Mouse (Mus musculus) adrenal gland, adult 18-20 months (tissue): ENCODE results near the gene Fdxr. TPM values are rescaled to one million over a fixed set of nuclear protein-coding genes. Genes with fewer than 3 reads are reported as not detected.

Source experiments
- DNase-seq, 2 experiments: peaks; one replicate each; pipeline ENCODE4 v3.0.0; 2021 to 2022; ENCODE audit warnings: low spot score in 2 of 2
- total RNA-seq, 2 experiments: library from RNA; stranded (reverse); gene quantifications; 1 replicate in 1 of 2; 2 replicates in 1 of 2; pipeline ENCODE4 v1.2.3; 2021

Fdxr gene
- total RNA-seq, 2 experiments from 2014 or later = 1,063 to 1,343 TPM

DNA sequence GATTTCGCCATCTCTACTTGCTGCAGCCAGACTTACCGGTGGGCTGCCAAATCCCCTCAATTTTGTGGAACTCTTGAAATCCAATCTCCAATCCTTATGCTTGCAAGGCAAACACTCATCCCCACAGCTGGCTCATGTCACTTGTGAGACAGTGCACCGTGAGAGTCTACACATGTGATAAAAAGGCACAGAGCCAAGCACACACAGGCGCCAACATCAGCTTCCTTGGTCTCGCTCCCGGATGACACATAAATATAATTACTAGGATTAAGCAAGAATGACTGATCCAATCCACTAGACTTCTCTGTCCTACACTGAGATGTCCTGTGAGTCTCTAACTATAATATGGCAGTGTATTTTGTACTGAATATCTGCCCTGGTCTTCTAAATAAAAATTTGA, 14.1 kb upstream of the Fdxr start:
- no peak for DNase-seq

DNA sequence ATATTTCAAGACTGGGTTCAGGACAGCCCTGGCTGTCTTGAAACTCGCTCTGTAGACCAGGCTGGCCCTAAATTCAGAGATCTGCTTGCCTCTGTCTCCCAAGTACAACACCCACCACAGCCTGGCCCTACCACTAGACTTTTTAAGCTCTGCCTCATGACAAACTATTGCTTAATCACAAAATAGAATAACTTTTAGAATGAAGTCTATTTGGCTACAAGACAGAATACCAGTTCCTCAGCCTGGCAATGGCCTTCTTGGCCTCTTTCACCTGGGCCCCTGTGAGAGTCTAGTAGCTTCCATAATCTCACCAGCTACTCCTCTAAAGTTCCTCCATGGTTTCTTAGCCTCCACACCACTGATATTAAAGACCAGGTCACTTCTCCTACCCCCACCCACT, 13.5 kb upstream of the Fdxr start:
- peak in 1 of 2 experiments; percentile 2 for DNase-seq

- DNase-seq = no peak
Measured at GRCm38 (mm10) chr11:115289885-115290284, 13.0 kb upstream of the Fdxr start.

GRCm38 (mm10) chr11:115288305-115288704, 11.5 kb upstream of the Fdxr start:
- no peak for DNase-seq

- DNase-seq = peak in 1 of 2 experiments; percentile 1
Measured at GRCm38 (mm10) chr11:115287386-115287785, 10.5 kb upstream of the Fdxr start.

- no peak for DNase-seq
Measured at GRCm38 (mm10) chr11:115286201-115286993, 9.5 kb upstream of the Fdxr start.

- no peak for DNase-seq
Measured at GRCm38 (mm10) chr11:115285282-115285681, 8.4 kb upstream of the Fdxr start.

DNA sequence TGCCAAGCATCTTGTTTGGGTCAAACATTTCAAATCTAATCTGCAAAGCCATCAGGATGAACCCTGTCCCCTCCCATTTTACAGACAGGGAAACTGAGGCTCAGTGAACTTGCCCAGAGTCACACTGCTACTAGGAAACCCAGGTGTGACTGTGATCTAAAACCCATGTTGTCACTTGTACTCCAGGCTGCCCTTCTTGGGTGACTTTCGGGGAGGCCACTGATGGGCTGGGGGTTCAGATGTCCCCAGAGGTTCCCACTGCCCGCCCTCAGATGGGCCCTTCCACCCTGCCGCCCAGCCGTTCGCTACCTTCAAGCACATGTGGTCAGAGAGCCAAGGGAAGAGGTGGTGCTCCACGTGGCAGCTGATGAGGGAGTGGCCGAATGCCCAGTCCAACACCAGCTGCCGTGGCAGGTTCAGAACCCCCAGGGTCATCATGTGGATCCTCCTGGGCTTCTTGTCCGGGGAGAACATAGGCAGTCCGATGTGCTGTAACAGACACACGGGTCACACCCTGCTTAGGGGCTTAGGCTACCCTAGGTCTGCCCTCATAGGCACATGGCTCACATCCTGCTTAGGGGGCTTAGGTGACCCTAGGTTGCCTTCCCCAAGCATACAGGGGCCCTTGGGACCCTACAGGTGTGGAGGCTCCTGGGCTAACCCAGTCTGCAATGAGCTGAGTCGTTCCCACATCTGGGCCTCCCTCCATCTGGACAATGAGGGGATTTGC, 7.2 kb upstream of the Fdxr start:
- DNase-seq = no peak

- DNase-seq = no peak
Measured at GRCm38 (mm10) chr11:115283486-115283765, 6.6 kb upstream of the Fdxr start.

GRCm38 (mm10) chr11:115282723-115283485, 6.1 kb upstream of the Fdxr start:
- DNase-seq = no peak

- DNase-seq = peak in 1 of 2 experiments; percentile 53
Measured at GRCm38 (mm10) chr11:115282295-115282694, 5.4 kb upstream of the Fdxr start.

- no peak for DNase-seq
Measured at GRCm38 (mm10) chr11:115279726-115280125, 2.9 kb upstream of the Fdxr start.

DNA sequence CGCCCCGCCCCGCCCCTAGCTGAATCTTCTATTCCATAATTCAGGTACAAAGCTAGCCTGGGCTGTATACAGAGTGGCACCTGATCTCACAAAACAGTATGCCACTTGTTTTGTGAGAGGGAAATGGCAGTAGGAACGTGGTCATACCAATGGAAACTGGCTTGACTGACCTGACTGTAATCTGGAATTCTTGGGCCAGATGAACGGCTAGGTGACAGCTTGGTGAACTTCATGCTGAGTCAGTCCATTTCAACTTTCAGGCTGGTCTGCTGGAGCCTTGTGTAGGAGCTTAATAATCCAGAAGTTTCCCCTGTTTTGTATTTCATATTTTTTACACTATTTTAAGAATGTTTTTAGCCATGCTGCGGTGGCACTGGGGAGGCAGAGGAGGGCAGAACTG, 1.3 kb upstream of the Fdxr start:
- DNase-seq = no peak

DNA sequence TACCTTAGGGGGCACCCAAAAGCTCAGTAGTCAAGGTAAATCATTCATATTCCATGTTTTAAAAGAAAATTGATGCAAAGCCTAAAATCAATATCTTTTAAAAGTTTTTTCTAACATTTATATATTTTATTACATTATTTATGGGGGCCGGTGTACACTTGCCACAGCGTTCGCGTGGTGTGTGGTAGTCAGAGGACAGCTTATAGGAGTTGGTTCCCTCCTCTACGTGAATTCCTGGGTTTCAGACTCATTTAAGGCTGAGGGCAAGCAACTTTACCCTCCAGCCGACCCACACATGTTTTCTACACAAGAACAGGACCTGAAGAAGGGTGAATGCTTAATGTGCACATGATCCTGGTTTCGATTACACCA, 740 bp upstream of the Fdxr start:
- no peak for DNase-seq

DNA sequence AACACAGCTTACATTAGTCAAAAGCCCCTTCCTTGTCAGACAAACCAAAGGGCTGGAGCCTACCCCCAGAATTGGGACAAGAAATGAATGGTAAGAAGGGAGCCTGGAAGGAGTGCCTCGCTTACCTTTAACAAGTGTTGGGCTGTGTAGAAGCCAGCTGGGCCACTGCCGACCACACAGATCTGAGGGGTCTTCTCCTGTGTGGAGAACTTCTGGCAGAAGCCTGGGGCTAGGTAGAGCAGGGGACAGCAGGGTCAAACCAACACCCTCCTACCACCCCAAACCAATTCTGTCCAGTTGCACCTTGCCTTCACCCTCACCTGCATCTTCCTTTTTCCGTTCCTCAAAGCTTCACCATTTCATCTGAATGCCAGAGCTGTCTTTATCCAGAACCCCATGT, 896 bp downstream of the Fdxr start:
- DNase-seq = no peak

DNA sequence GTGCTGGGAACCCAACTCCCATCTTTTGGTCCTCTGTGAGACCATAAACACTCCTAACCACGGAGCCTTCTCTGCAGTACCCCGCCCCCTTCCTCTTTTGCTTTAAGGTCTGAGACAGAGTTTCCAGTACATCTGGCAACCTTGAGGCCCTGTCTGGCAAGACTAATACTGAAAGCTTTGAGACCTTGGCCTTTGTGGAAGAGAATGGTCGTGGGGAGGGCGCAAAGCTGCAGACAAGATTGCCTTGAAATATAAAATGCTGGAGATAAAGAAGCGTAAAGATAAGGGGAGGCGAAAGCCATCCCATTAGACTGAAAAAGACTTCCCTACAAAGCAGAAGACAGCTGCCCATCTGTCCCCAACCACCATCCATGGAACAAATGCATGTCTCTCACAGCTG, 1.3 kb downstream of the Fdxr start:
- DNase-seq = no peak

- DNase-seq = no peak
Measured at GRCm38 (mm10) chr11:115274771-115275170, 2.1 kb downstream of the Fdxr start.

GRCm38 (mm10) chr11:115274178-115274577, 2.7 kb downstream of the Fdxr start:
- DNase-seq = no peak

DNA sequence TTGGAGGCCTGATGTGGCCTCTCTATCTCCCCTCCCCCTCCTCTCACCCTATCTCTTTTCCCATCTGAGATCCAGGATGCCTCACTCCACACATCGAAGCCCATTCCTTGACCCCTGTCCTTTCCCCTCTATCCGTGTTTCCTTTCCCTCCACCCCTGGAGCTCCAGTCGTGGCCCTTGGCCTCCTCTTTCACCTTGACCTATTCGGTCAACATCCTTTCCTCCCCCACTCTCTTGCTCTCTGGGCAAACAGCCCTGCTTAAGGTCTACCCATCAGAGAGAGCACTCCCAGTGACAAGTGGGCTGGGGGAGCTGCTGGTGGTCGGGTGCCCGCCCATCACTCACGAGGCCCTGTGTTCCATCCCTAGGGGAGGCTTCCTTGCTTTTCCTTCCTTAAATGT, 3.1 kb downstream of the Fdxr start:
- DNase-seq = no peak

DNA sequence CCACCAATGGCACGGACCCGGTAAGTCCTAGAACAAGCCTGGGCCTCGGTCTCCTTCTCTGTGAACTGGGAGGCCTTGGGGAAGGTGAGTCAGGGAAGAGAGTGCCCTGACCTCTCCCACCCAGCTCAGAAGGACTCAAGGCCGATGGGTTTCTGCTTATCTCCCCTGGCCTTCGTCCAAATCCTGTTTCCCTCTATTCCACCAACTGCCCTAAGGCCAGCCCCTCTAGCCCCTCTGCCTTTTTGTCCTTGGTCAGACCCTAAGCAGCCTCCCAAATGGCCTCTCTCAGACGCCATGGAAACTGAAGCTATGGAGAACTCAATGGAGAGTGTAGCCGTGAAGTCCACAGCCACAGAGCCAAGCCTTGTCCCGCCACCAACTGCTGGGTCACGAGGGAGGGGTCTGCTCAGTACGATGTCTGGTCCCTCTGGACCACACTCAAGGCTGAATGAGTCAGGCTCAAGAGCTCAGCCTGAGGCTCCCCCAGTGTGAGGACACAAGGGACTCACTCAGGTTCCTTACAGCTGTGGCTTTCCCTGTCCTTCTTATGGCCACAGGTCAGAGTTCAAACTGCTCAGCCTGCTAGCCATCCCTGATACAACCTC, 3.9 kb downstream of the Fdxr start:
- DNase-seq = peak; percentile 46 to 72

GRCm38 (mm10) chr11:115271481-115271880, 5.4 kb downstream of the Fdxr start:
- DNase-seq = no peak

DNA sequence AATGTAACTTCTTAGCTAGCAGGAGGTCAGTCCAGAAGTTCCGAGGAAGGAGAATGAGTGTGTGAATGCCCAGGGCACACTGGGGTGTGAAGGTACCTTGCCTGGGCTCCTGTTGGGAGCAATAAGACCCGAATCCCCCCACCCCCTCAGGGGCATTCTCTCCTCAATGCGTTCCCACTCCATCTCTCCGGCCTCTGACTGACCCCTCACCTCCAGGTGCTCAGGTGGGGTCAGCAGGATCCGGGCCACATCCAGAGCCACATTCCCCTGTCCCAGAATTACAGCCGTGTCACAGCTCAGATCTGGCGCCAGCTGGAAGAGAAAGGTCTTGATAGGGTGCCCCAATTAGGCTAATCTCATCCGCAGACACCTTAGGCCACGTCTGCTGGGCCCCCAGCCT, 5.8 kb downstream of the Fdxr start:
- DNase-seq = no peak
